Mouse (Mus musculus): ENCODE results near the gene Zfp810.

DNA sequence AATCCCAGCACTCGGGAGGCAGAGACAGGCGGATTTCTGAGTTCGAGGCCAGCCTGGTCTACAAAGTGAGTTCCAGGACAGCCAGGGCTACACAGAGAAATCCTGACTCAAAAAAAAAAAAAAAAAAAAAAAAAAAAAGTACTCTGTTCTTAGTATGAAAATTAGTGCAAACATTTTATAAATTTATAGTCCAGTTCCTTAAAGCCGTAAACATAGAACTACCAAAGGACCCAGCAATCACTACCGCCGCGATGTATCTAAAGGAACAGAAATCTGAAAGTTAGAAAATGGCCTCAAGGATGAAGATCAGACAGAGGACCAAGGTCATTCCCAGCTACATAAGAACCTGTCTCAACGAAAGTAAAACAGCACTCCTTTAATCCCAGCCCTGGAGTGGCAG is 48.7 kb downstream of the Zfp810 start:
- TF ChIP-seq POLR2A (IDR thresholded peaks at IDR 0.05; ENCODE audit: control insufficient read depth, extremely low read depth, insufficient read depth, low read length, poor library complexity) (no peak), CTCF (IDR thresholded peaks at IDR 0.05; ENCODE audit: borderline replicate concordance, control insufficient read depth, extremely low read depth, insufficient read depth, low read length, poor library complexity) (no peak)

All from thymus, adult 2 months (tissue).